Mouse (Mus musculus) heart, adult 18-20 months (tissue): ENCODE measurements around the gene Glra1. TPM values are rescaled to one million over a fixed set of nuclear protein-coding genes. Genes with fewer than 3 reads are reported as not detected.

ENCODE experiments used
- DNase-seq, 2 experiments: peaks; one replicate each; pipeline ENCODE4 v3.0.0; 2021 to 2022; ENCODE audit warnings: mixed read lengths in 1 of 2
- total RNA-seq, 2 experiments: library from RNA; stranded (reverse); gene quantifications; 2 replicates each; pipeline ENCODE4 v1.2.3; 2021

Glra1 gene
- total RNA-seq, 2 experiments from 2014 or later = not detected

GRCm38 (mm10) chr11:55518806-55519674, 89.0 kb downstream of the Glra1 start:
- DNase-seq = peak; percentile 58 to 78

GRCm38 (mm10) chr11:55517666-55518065, 90.3 kb downstream of the Glra1 start:
- DNase-seq = no peak

- DNase-seq = no peak
Measured at GRCm38 (mm10) chr11:55511374-55511773, 96.6 kb downstream of the Glra1 start.

DNA sequence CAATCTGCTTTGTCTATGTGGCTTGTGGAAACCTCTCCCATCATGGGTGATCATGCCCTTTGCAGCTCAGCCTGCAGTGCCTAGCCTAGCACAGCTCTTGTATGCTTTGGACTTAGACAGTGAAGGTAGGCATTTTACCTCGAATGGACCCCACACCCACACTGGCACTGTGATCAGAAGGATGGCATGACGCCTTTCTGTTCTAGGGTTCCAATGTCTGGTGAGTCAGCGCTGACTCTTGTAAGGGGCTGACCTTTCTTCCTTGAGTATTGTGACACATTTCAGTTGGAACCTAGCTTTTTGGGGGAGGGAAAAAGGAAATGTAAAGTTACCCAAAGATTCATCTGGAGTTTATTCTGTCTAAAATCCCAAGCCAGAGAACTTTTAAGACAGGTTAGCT, 102.5 kb downstream of the Glra1 start:
- DNase-seq = no peak

- DNase-seq = no peak
Measured at GRCm38 (mm10) chr11:55502886-55503285, 105.1 kb downstream of the Glra1 start.

DNA sequence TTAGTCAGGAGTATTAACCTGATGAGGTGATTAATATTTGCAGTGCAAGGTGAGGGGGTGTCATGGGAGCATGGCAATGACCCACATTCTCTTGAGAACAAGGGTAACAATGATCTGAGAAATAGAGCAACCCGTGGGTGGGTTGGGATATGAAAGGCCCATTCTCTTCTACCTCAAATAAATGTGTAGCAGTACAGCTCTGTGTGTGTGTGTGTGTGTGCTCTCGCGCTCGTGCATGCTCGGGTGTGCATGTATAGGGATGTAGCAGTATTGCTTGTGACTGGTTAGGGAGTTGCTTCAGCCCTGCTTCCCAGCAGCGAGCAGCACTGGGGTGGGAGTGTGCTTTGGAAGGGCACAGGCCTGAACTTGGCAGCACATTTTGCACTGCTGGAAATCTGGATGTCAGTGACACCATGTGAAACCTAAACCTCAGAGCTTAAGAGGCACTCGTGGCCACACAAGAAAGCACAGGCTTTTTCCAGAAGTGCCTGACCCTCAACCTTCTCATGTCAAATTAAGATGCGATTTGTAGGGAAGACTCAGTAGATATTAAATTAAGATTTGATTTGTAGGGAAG, 106.0 kb downstream of the Glra1 start:
- peak; percentile 48 to 55 for DNase-seq

DNA sequence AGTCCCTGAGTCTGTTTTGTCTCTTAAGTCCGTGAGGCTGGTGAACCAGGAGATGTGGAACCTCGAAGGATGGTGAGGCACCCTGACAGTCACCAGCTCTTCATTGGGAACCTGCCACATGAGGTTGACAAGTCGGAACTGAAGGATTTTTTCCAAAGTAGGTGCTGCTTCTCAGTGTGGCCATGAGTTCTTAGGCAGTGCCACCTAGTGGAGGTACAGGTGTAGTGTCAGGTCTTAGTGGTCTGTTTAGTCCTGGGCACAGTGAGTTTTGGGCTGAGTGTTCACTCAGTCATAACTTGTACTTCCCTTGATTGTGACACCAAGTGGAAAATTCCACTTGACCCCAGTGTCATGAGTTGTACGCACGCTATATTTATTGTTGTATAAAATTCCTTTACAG, 110.1 kb downstream of the Glra1 start:
- DNase-seq = peak; percentile 18 to 56

- no peak for DNase-seq
Measured at GRCm38 (mm10) chr11:55496158-55496557, 111.8 kb downstream of the Glra1 start.

DNA sequence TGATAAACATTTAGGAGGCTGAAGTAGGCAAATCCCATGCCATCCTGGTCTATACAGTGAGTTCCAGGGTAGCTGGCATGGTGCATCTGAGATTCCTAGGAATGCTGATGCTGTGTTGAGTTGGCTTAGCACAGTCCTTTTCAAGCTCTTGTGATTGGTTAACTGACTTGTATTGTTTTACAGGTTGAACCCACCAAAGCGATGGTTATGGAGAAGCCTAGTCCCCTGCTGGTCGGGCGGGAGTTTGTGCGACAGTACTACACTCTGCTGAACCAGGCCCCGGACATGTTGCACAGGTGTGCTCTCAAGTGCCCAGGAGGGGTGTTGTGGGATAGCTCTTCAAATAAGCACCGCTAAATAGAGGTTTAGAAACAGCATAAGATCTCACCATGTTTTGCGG, 122.6 kb downstream of the Glra1 start:
- DNase-seq = no peak

- DNase-seq = no peak
Measured at GRCm38 (mm10) chr11:55473219-55473618, 134.8 kb downstream of the Glra1 start.

DNA sequence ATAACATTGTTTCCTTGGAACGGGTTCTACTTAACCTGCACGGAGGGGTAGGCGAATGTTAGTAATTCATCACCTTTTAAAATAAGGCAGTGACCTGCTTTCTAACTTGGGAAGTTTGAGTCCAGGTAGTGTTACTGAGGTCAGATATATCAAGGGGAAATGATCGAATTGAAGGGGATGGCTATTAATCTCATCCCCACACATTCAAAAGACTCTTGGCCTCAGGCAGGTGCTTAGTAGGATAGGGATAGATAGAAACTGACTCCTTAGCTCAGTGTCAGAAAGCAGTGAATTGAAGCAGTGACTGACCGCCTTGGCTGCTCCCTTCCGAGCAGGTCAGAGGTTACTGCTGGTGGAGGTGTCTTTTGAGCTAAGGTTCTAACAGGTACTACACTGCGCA, 136.5 kb downstream of the Glra1 start:
- DNase-seq = no peak

GRCm38 (mm10) chr11:55470761-55471160, 137.2 kb downstream of the Glra1 start:
- DNase-seq = no peak

GRCm38 (mm10) chr11:55469923-55470691, 137.9 kb downstream of the Glra1 start:
- peak in 1 of 2 experiments; percentile 45 for DNase-seq

GRCm38 (mm10) chr11:55469048-55469843, 138.8 kb downstream of the Glra1 start, which contains the start of gene G3bp1:
Gene G3bp1, plus strand, starts transcription at chr11:55469685.
- peak; percentile 99 to 100 for DNase-seq

GRCm38 (mm10) chr11:55468611-55469047, 139.4 kb downstream of the Glra1 start:
- DNase-seq = no peak

- DNase-seq = peak; percentile 44 to 64
Measured at GRCm38 (mm10) chr11:55468012-55468411, 140.0 kb downstream of the Glra1 start.

DNA sequence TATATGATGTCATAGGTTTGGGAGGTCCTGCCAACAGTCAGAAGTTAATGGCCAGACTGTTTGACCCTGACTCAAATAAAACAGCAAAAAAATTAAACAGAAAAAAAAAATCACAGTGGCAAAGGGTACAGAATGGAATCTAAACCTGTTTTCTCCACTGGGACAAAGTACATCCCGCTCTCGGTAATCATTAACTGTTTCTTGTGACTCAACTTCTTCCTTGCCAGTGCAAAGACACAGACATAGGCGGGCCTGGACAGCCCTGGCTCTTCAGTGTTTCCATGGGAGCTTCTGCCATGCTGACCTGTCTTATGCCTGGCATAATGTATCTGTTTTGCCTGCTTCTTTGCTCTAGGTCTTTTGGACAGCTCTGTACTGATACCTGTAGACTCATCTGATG, 142.8 kb downstream of the Glra1 start:
- no peak for DNase-seq

GRCm38 (mm10) chr11:55464707-55465106, 143.3 kb downstream of the Glra1 start:
- no peak for DNase-seq
